Mouse (Mus musculus): ENCODE data around the gene Osmr.

- TF ChIP-seq POLR2A (IDR thresholded peaks at IDR 0.05; ENCODE audit: low read depth, low read length) (no peak), CTCF (IDR thresholded peaks at IDR 0.05; ENCODE audit: borderline replicate concordance, insufficient read depth, low read length) (no peak)
These were observed 59.0 kb downstream of the Osmr start for GRCm38 (mm10) chr15:6815807-6816206.
